Mouse (Mus musculus): Measurements from ENCODE around the gene Olfr1289.

- TF ChIP-seq CTCF (IDR thresholded peaks at IDR 0.05) (no peak), EP300 (IDR thresholded peaks at IDR 0.05) (no peak)
Measured at GRCm38 (mm10) chr2:111473801-111474200, 6.8 kb upstream of the Olfr1289 start, which contains the start of gene Olfr1288.

All from lung, postnatal 0 days (tissue).